Mouse (Mus musculus): ENCODE results near the gene Cdca7l. TPM values are rescaled to one million over a fixed set of nuclear protein-coding genes. Genes with fewer than 3 reads are reported as not detected.

Cdca7l gene
- total and polyA plus RNA-seq, 3 experiments = 30.6 to 56.6 (median 55.1) TPM

- no peaks in the 10 kb centered on the region for H3K4me1 ChIP-seq (ENCODE audit: control insufficient read depth in 1 of 2, insufficient read depth in 2 of 2)
- no peak for DNase-seq (ENCODE audit: extremely low read depth)
Measured at GRCm38 (mm10) chr12:117763247-117763646, 40.8 kb upstream of the Cdca7l start.

GRCm38 (mm10) chr12:117764839-117765238, 39.2 kb upstream of the Cdca7l start:
- H3K79me2 ChIP-seq (replicated peaks; ENCODE audit: control insufficient read depth, extremely low read depth, insufficient read depth, poor library complexity, severe bottlenecking) = no peaks in the 10 kb centered on the region
- in situ Hi-C loops (cut with MboI; ENCODE audit: low pct_ligation_motif_present, low pct_unique_long_range_greater_than_20kb, low sequenced_read_pairs) (loop anchor here (10.0 kb wide), 2 partner anchors 180 to 360 kb away; no protein-coding TSS in a partner anchor), dilution Hi-C loops (cut with MboI; ENCODE audit: extremely low pct_ligation_motif_present, extremely low pct_unique_long_range_greater_than_20kb, low sequenced_read_pairs) (no loop called here)
- DNase-seq (ENCODE audit: extremely low read depth) = peak; percentile 90
- H3K9ac ChIP-seq (ENCODE audit: insufficient read depth, low read depth) = no peak overlapping the region
- no peak overlapping the region for H3K4me3 ChIP-seq (replicated peaks in 1 of 3; ENCODE audit: low read depth in 2 of 3, low read length in 2 of 3, poor library complexity in 1 of 3)
- H3K27me3 ChIP-seq (replicated peaks) = no peaks in the 10 kb centered on the region
- H3K4me1 ChIP-seq (ENCODE audit: control insufficient read depth in 1 of 2, insufficient read depth in 2 of 2) = no peaks in the 10 kb centered on the region
- H3K27ac ChIP-seq (ENCODE audit: insufficient read depth, low read depth) = no peak overlapping the region
- H3K4me2 ChIP-seq (ENCODE audit: insufficient read depth, low read depth, poor library complexity, severe bottlenecking) = 0 out of 2 replicates have a peak overlapping the region, but pooled peaks have one; percentile 14
- TF ChIP-seq TCF12 (IDR thresholded peaks at IDR 0.05; ENCODE audit: low read depth, low read length) (no peak), RAD21 (IDR thresholded peaks at IDR 0.05; ENCODE audit: low read depth, low read length) (peak; percentile 96), MAZ (IDR thresholded peaks at IDR 0.05; ENCODE audit: low read depth, low read length) (no peak), PAX5 (IDR thresholded peaks at IDR 0.05; ENCODE audit: low read length) (no peak), ELF1 (IDR thresholded peaks at IDR 0.05; ENCODE audit: low read depth, low read length) (no peak), SMC3 (IDR thresholded peaks at IDR 0.05; ENCODE audit: low read depth, low read length) (peak; percentile 99), ZC3H11A (IDR thresholded peaks at IDR 0.05; ENCODE audit: low read depth, low read length) (peak; percentile 83), CTCF (conservative IDR thresholded peaks at IDR 0.05 in 1 of 2, IDR thresholded peaks at IDR 0.05 in 1 of 2; ENCODE audit: low read depth in 2 of 2, low read length in 2 of 2) (peak; percentile 94 to 99)
- peaks cover 0 to under 1% of the 10 kb centered on the region in 2 experiments for H3K36me3 ChIP-seq (replicated peaks in 1 of 2; ENCODE audit: control insufficient read depth in 1 of 2, insufficient read depth in 1 of 2, low read length in 1 of 2)
- no peaks in the 10 kb centered on the region for H3K9me3 ChIP-seq (replicated peaks; ENCODE audit: low read length)

More at GRCm38 (mm10) chr12:117763247-117763646, 40.8 kb upstream of the Cdca7l start:
- H3K4me3 ChIP-seq (replicated peaks in 1 of 3; ENCODE audit: low read depth in 2 of 3, low read length in 2 of 3, poor library complexity in 1 of 3) = no peak overlapping the region
- 0 out of 2 replicates have a peak, but pooled peaks have one; percentile 38 for TF ChIP-seq MAFK (IDR thresholded peaks at IDR 0.05; ENCODE audit: insufficient replicate concordance, low read length)
- no peak for TF ChIP-seq CHD2 (IDR thresholded peaks at IDR 0.05; ENCODE audit: low read length)
- H3K79me2 ChIP-seq (replicated peaks; ENCODE audit: control insufficient read depth, extremely low read depth, insufficient read depth, poor library complexity, severe bottlenecking) = no peaks in the 10 kb centered on the region
- H3K27me3 ChIP-seq (replicated peaks) = no peaks in the 10 kb centered on the region
- no peak overlapping the region for H3K4me2 ChIP-seq (ENCODE audit: insufficient read depth, low read depth, poor library complexity, severe bottlenecking)
- in situ Hi-C loops (cut with MboI; ENCODE audit: low pct_ligation_motif_present, low pct_unique_long_range_greater_than_20kb, low sequenced_read_pairs) = loop anchor here (10.0 kb wide), 2 partner anchors 178 to 358 kb away; no protein-coding TSS in a partner anchor
- no peak overlapping the region for H3K9ac ChIP-seq (ENCODE audit: insufficient read depth, low read depth)
- H3K27ac ChIP-seq (ENCODE audit: insufficient read depth, low read depth) = no peak overlapping the region
- dilution Hi-C loops (cut with MboI; ENCODE audit: extremely low pct_ligation_motif_present, extremely low pct_unique_long_range_greater_than_20kb, low sequenced_read_pairs) = no loop called here
- no peaks in the 10 kb centered on the region for H3K9me3 ChIP-seq (replicated peaks; ENCODE audit: low read length)
- peaks cover 0 to 6% of the 10 kb centered on the region in 2 experiments for H3K36me3 ChIP-seq (replicated peaks in 1 of 2; ENCODE audit: control insufficient read depth in 1 of 2, insufficient read depth in 1 of 2, low read length in 1 of 2)

DNA sequence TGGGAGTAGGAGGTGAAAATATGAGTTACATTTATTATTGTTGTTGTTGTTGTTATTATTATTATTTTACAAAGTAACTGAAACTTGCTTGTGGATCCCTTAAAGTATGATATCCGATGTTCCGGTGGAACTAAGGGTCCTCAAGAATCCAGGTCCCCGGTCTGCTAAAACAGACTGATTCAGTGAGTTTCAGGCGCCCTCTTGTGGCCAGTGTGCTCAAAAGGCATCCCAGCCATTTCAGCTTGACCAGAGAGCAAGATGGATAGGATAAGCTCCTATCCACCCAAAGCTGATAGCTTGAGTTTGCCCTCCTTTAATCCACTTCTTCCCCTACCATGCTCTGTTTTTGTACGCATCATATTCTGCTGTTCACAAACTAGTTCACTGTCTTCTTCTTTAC, 35.0 kb upstream of the Cdca7l start:
- Histone ChIP-seq H3K36me3 (replicated peaks in 1 of 2; ENCODE audit: control insufficient read depth in 1 of 2, insufficient read depth in 1 of 2, low read length in 1 of 2) (no peaks in the 10 kb centered on the region), H3K4me2 (ENCODE audit: insufficient read depth, low read depth, poor library complexity, severe bottlenecking) (no peak overlapping the region), H3K4me1 (ENCODE audit: control insufficient read depth in 1 of 2, insufficient read depth in 2 of 2) (no peaks in the 10 kb centered on the region), H3K4me3 (replicated peaks in 1 of 3; ENCODE audit: low read depth in 2 of 3, low read length in 2 of 3, poor library complexity in 1 of 3) (no peak overlapping the region), H3K9me3 (replicated peaks; ENCODE audit: low read length) (no peaks in the 10 kb centered on the region), H3K79me2 (replicated peaks; ENCODE audit: control insufficient read depth, extremely low read depth, insufficient read depth, poor library complexity, severe bottlenecking) (no peaks in the 10 kb centered on the region), H3K27ac (ENCODE audit: insufficient read depth, low read depth) (no peak overlapping the region), H3K9ac (ENCODE audit: insufficient read depth, low read depth) (no peak overlapping the region), H3K27me3 (replicated peaks) (no peaks in the 10 kb centered on the region)
- TF ChIP-seq MAFK (IDR thresholded peaks at IDR 0.05; ENCODE audit: insufficient replicate concordance, low read length) = no peak
- peak; percentile 53; the same call in 1 of the 2 replicates for TF ChIP-seq ZC3H11A (IDR thresholded peaks at IDR 0.05; ENCODE audit: low read depth, low read length)
- TF ChIP-seq CTCF (conservative IDR thresholded peaks at IDR 0.05 in 1 of 2, IDR thresholded peaks at IDR 0.05 in 1 of 2; ENCODE audit: low read depth in 2 of 2, low read length in 2 of 2) = peak; percentile 78 to 90
- TF ChIP-seq IRF4 (IDR thresholded peaks at IDR 0.05; ENCODE audit: low read depth, low read length) = no peak
- TF ChIP-seq USF2 (conservative IDR thresholded peaks at IDR 0.05; ENCODE audit: low read depth, low read length) = no peak
- no peak for TF ChIP-seq GABPA (IDR thresholded peaks at IDR 0.05; ENCODE audit: insufficient replicate concordance, low read depth, low read length)
- TF ChIP-seq RAD21 (IDR thresholded peaks at IDR 0.05; ENCODE audit: low read depth, low read length) = peak; percentile 85
- TF ChIP-seq MEF2A (IDR thresholded peaks at IDR 0.05; ENCODE audit: borderline replicate concordance, low read depth, low read length) = no peak
- TF ChIP-seq TBP (conservative IDR thresholded peaks at IDR 0.05; ENCODE audit: low read depth, low read length) = no peak
- no peak for TF ChIP-seq MYC (IDR thresholded peaks at IDR 0.05; ENCODE audit: low read depth, low read length)
- TF ChIP-seq EP300 (IDR thresholded peaks at IDR 0.05; ENCODE audit: low read length) = no peak
- TF ChIP-seq UBTF (IDR thresholded peaks at IDR 0.05; ENCODE audit: low read depth, low read length) = no peak
- peak; percentile 88 for TF ChIP-seq SMC3 (IDR thresholded peaks at IDR 0.05; ENCODE audit: low read depth, low read length)
- TF ChIP-seq MXI1 (IDR thresholded peaks at IDR 0.05; ENCODE audit: low read depth, low read length) = no peak
- no peak for TF ChIP-seq MAX (IDR thresholded peaks at IDR 0.05; ENCODE audit: low read length)
- TF ChIP-seq MAZ (IDR thresholded peaks at IDR 0.05; ENCODE audit: low read depth, low read length) = no peak
- no peak for TF ChIP-seq USF1 (IDR thresholded peaks at IDR 0.05; ENCODE audit: low read depth, low read length)
- no peak for TF ChIP-seq PAX5 (IDR thresholded peaks at IDR 0.05; ENCODE audit: low read length)
- in situ Hi-C loops (cut with MboI; ENCODE audit: low pct_ligation_motif_present, low pct_unique_long_range_greater_than_20kb, low sequenced_read_pairs) (loop anchor here (10.0 kb wide), 2 partner anchors 184 to 364 kb away; no protein-coding TSS in a partner anchor), dilution Hi-C loops (cut with MboI; ENCODE audit: extremely low pct_ligation_motif_present, extremely low pct_unique_long_range_greater_than_20kb, low sequenced_read_pairs) (no loop called here)
- peak; percentile 76 for DNase-seq (ENCODE audit: extremely low read depth)
